Comparison of ENCODE assay signal across 14 mouse cellular contexts in the genomic region with DNA sequence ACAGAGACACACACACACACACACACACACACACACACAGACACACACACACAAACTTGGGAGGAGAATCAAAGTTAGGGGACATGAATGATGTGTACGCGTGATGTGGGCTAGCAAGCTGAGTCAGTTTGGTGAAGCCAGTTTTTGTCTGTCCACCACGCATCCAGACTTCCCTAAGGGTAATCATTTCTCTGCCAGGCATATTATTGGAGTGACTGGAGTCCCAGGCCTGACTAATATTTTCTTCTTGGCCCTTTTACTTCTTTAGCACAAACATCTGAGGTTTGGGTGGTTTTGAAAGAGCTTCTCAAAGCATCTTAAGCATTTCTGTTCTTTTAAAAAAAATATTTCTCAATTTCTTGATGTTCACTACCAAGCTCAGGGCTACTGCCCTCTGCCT.
"Had no signal": no experiment of that assay in that cellular context is flagged by ENCODE, and none has a peak within 500 bp of the region (broad histone marks: within the 10 kb centered on the region; RNA-seq: fewer than 3 reads in every experiment).

No protein-coding gene starts in this region.

- H3K4me1 ChIP-seq: midbrain, embryonic 13.5 days; midbrain, embryonic 15.5 days; neural tube, embryonic 12.5 days; stomach, embryonic 15.5 days had no signal

- H3K36me3 ChIP-seq: lung, embryonic 15.5 days; midbrain, embryonic 13.5 days; midbrain, embryonic 15.5 days; neural tube, embryonic 12.5 days; stomach, embryonic 15.5 days had no signal

- H3K9me3 ChIP-seq: lung, embryonic 15.5 days; midbrain, embryonic 13.5 days; midbrain, embryonic 15.5 days; neural tube, embryonic 12.5 days; stomach, embryonic 15.5 days had no signal

- DNase-seq: lung, postnatal 14 days; lung, postnatal 36 days; right cerebral cortex, postnatal 14 days; thymus, adult 2 months; thymus, postnatal 25 days; thymus, postnatal 4 days had no signal

- H3K4me3 ChIP-seq: lung, embryonic 15.5 days; megakaryocyte, embryonic 14.5 days; midbrain, embryonic 13.5 days; midbrain, embryonic 15.5 days; neural tube, embryonic 12.5 days; stomach, embryonic 15.5 days had no signal

- H3K27me3 ChIP-seq: lung, embryonic 15.5 days; midbrain, embryonic 13.5 days; midbrain, embryonic 15.5 days; neural tube, embryonic 12.5 days; stomach, embryonic 15.5 days had no signal

- H3K27ac ChIP-seq: lung, embryonic 15.5 days; macrophage; midbrain, embryonic 13.5 days; midbrain, embryonic 15.5 days; neural tube, embryonic 12.5 days; stomach, embryonic 15.5 days; stomach, postnatal 0 days had no signal
